Mouse (Mus musculus): Measurements from ENCODE around the gene Gtf2h4. TPM values are rescaled to one million over a fixed set of nuclear protein-coding genes. Genes with fewer than 3 reads are reported as not detected.
A peak's percentile ranks its signal among the peaks of the same experiment; 100 is the strongest.

Gene Gtf2h4
- 30.1 and 31.1 TPM in 2 replicates for polyA plus RNA-seq (2014; fragmentation: Nextera tagmentation; extraction: Ambion mirVana)

- Histone ChIP-seq H3K9ac (ENCODE audit: low read depth, low read length) (peak within 1 kb of the TSS; percentile 71), H3K9me3 (replicated peaks; ENCODE audit: control insufficient read depth, low read length) (no peaks in the 10 kb centered on the region), H3K27me3 (ENCODE audit: control insufficient read depth, insufficient read depth, low read length) (no peaks in the 10 kb centered on the region), H3K4me3 (ENCODE audit: low read depth, low read length) (peak within 1 kb of the TSS; percentile 52), H3K36me3 (ENCODE audit: control insufficient read depth, insufficient read depth, low read length) (no peaks in the 10 kb centered on the region), H3K4me2 (peak within 1 kb of the TSS; percentile 75), H3K4me1 (ENCODE audit: control insufficient read depth, insufficient read depth, low read length) (no peaks in the 10 kb centered on the region; the same call in 1 of the 2 replicates), H3K27ac (ENCODE audit: low read depth, low read length) (no peak within 1 kb of the TSS)
- ATAC-seq (replicated peaks; ENCODE audit: insufficient number of reproducible peaks, low FRiP score, low TSS enrichment): peak; percentile 87
- WGBS (ENCODE audit: insufficient replicate concordance): 3% methylated on average over 23 of the region's 23 CpGs
Observed at GRCm38 (mm10) chr17:35673416-35674035, at the start of gene Gtf2h4. Gene Gtf2h4 (minus strand): TSS chr17:35673739.

DNA sequence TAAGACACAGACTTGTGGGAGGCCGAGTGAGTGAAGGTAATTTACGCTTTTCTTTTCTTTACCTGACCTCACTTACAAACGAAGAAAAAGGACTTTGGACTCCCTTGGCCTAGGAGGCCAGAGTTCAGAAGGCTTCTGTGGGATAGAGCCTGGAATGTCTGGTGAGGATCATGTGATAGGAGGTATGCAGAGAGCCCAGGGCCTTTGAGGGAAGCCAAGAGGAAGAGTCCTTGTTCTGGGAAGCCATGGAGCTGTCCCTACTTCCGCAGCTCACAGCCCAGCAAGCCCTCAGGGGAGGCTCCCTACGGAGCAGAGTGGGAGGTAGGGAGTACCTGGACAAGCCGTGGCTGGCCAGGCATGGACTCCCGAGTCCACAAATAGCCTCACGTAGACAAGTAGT is 48.1 kb upstream of the Gtf2h4 start:
- no peak overlapping the region for H3K4me2 ChIP-seq
- peak overlapping the region; percentile 94 for H3K27ac ChIP-seq (ENCODE audit: low read depth, low read length)
- 0 out of 2 replicates have a peak, but pooled peaks cover 2% of the 10 kb centered on the region for H3K27me3 ChIP-seq (ENCODE audit: control insufficient read depth, insufficient read depth, low read length)
- H3K4me3 ChIP-seq (ENCODE audit: low read depth, low read length): no peak overlapping the region
- WGBS (ENCODE audit: insufficient replicate concordance): 43% methylated on average over 8 of the region's 8 CpGs
- ATAC-seq (replicated peaks; ENCODE audit: insufficient number of reproducible peaks, low FRiP score, low TSS enrichment): no peak
- H3K36me3 ChIP-seq (ENCODE audit: control insufficient read depth, insufficient read depth, low read length): no peaks in the 10 kb centered on the region
- no peaks in the 10 kb centered on the region for H3K9me3 ChIP-seq (replicated peaks; ENCODE audit: control insufficient read depth, low read length)
- H3K9ac ChIP-seq (ENCODE audit: low read depth, low read length): no peak overlapping the region
- peaks cover 37% of the 10 kb centered on the region for H3K4me1 ChIP-seq (ENCODE audit: control insufficient read depth, insufficient read depth, low read length)

DNA sequence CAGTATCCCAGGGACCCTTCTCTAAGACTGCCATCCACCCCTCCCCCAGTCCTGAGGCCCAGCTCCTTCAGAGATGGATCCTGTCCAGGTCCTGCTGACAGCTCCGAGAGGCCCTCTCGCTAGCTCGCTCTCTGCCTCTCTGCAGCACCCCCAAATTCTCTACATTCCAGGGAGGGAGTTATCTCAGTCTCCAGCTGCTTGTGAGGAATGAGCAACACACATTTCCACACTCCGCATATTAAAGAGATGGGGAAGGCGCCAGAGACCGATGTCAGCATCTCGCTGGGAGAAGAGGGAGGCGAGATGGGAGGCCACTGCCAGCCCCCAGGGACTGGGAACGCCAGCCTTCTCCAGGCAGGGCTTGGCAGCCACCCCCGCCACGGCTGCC is 46.8 kb upstream of the Gtf2h4 start:
- no peaks in the 10 kb centered on the region for H3K9me3 ChIP-seq (replicated peaks; ENCODE audit: control insufficient read depth, low read length)
- peak overlapping the region; percentile 94 for H3K27ac ChIP-seq (ENCODE audit: low read depth, low read length)
- no peaks in the 10 kb centered on the region for H3K36me3 ChIP-seq (ENCODE audit: control insufficient read depth, insufficient read depth, low read length)
- H3K9ac ChIP-seq (ENCODE audit: low read depth, low read length): peak overlapping the region; percentile 43; the same call in 1 of the 2 replicates
- 0 out of 2 replicates have a peak, but pooled peaks cover 2% of the 10 kb centered on the region for H3K27me3 ChIP-seq (ENCODE audit: control insufficient read depth, insufficient read depth, low read length)
- no peak overlapping the region for H3K4me3 ChIP-seq (ENCODE audit: low read depth, low read length)
- peak; percentile 80 for ATAC-seq (replicated peaks; ENCODE audit: insufficient number of reproducible peaks, low FRiP score, low TSS enrichment)
- WGBS (ENCODE audit: insufficient replicate concordance): 4% methylated on average over 11 of the region's 11 CpGs
- peak overlapping the region; percentile 48 for H3K4me2 ChIP-seq
- H3K4me1 ChIP-seq (ENCODE audit: control insufficient read depth, insufficient read depth, low read length): peaks cover 30% of the 10 kb centered on the region

DNA sequence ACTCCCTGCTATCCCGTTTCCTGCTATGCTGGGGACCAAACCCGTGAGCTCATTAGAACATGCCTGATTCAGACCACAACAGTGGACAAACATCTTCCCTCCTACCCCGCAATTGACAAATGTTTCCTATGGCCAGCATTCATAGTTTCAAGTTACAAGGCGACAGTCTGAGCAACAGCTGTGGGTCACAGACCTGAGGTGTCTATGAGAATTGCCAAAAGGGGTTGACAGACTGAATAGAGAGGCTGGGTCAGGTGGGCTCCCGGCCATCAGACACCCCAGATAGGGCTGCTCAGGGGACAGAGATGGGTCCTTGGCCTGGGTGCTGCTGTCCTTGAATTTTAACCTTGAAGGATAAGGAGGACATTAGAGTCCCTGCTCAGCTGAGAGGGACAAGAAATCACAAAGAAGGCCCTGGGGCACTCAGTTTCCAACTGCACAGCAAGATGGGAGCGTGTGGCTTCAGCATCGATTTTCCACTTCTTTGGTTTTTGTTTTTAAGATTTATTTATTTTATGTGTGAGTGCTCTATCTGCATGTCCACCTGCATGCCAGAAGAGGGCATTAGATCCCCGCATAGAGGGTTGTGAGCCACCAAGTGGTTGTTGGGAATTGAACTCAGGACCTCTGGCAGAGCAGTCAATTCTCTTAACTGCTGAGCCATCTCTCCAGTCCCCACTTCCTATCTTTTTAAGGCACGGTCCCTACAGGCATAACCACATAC is 46.2 kb upstream of the Gtf2h4 start:
- 22% methylated on average over 9 of the region's 9 CpGs for WGBS (ENCODE audit: insufficient replicate concordance)
- ATAC-seq (replicated peaks; ENCODE audit: insufficient number of reproducible peaks, low FRiP score, low TSS enrichment): peak; percentile 75
- Histone ChIP-seq H3K4me3 (ENCODE audit: low read depth, low read length) (no peak overlapping the region), H3K4me1 (ENCODE audit: control insufficient read depth, insufficient read depth, low read length) (peaks cover 25% of the 10 kb centered on the region), H3K4me2 (peak overlapping the region; percentile 48), H3K27me3 (ENCODE audit: control insufficient read depth, insufficient read depth, low read length) (no peaks in the 10 kb centered on the region), H3K36me3 (ENCODE audit: control insufficient read depth, insufficient read depth, low read length) (no peaks in the 10 kb centered on the region), H3K9me3 (replicated peaks; ENCODE audit: control insufficient read depth, low read length) (no peaks in the 10 kb centered on the region), H3K9ac (ENCODE audit: low read depth, low read length) (no peak overlapping the region), H3K27ac (ENCODE audit: low read depth, low read length) (peak overlapping the region; percentile 94)

GRCm38 (mm10) chr17:35717080-35717479 is 43.5 kb upstream of the Gtf2h4 start:
- 82% methylated on average over 6 of the region's 6 CpGs for WGBS (ENCODE audit: insufficient replicate concordance)
- H3K9ac ChIP-seq (ENCODE audit: low read depth, low read length): no peak overlapping the region
- no peak for ATAC-seq (replicated peaks; ENCODE audit: insufficient number of reproducible peaks, low FRiP score, low TSS enrichment)
- no peak overlapping the region for H3K27ac ChIP-seq (ENCODE audit: low read depth, low read length)
- H3K27me3 ChIP-seq (ENCODE audit: control insufficient read depth, insufficient read depth, low read length): no peaks in the 10 kb centered on the region
- no peak overlapping the region for H3K4me2 ChIP-seq
- H3K9me3 ChIP-seq (replicated peaks; ENCODE audit: control insufficient read depth, low read length): no peaks in the 10 kb centered on the region
- no peaks in the 10 kb centered on the region for H3K36me3 ChIP-seq (ENCODE audit: control insufficient read depth, insufficient read depth, low read length)
- H3K4me3 ChIP-seq (ENCODE audit: low read depth, low read length): no peak overlapping the region
- peaks cover 24% of the 10 kb centered on the region for H3K4me1 ChIP-seq (ENCODE audit: control insufficient read depth, insufficient read depth, low read length)

DNA sequence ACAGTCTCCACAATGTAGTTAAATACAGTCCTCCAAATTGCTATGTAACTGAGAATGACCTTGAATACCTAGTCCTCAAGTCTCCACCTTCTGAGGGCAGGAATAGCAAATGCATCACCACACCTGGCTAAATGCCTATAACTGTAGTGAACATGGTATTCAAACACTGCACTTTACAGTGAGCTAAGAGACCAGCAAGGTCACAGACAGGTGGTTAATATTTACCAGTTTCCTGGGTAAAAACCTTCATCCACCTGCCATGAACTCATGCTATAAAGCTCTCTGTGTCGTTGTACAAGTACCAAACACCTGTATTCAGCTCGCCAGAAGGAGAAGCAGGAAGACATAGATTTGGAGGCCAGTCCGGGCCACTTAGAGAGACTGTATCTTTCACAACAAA is 42.6 kb upstream of the Gtf2h4 start:
- Histone ChIP-seq H3K27ac (ENCODE audit: low read depth, low read length) (no peak overlapping the region), H3K27me3 (ENCODE audit: control insufficient read depth, insufficient read depth, low read length) (no peaks in the 10 kb centered on the region), H3K4me2 (no peak overlapping the region), H3K9ac (ENCODE audit: low read depth, low read length) (no peak overlapping the region), H3K4me3 (ENCODE audit: low read depth, low read length) (no peak overlapping the region), H3K4me1 (ENCODE audit: control insufficient read depth, insufficient read depth, low read length) (peaks cover 22% of the 10 kb centered on the region), H3K36me3 (ENCODE audit: control insufficient read depth, insufficient read depth, low read length) (no peaks in the 10 kb centered on the region), H3K9me3 (replicated peaks; ENCODE audit: control insufficient read depth, low read length) (no peaks in the 10 kb centered on the region)
- WGBS (ENCODE audit: insufficient replicate concordance): 81% methylated on average over 3 of the region's 3 CpGs
- ATAC-seq (replicated peaks; ENCODE audit: insufficient number of reproducible peaks, low FRiP score, low TSS enrichment): no peak

GRCm38 (mm10) chr17:35710705-35711347 is 37.3 kb upstream of the Gtf2h4 start:
- Histone ChIP-seq H3K9me3 (replicated peaks; ENCODE audit: control insufficient read depth, low read length) (no peaks in the 10 kb centered on the region), H3K36me3 (ENCODE audit: control insufficient read depth, insufficient read depth, low read length) (no peaks in the 10 kb centered on the region), H3K27ac (ENCODE audit: low read depth, low read length) (peak overlapping the region; percentile 79), H3K4me2 (peak overlapping the region; percentile 27; the same call in 1 of the 2 replicates), H3K4me1 (ENCODE audit: control insufficient read depth, insufficient read depth, low read length) (peaks cover 29% of the 10 kb centered on the region), H3K27me3 (ENCODE audit: control insufficient read depth, insufficient read depth, low read length) (no peaks in the 10 kb centered on the region), H3K9ac (ENCODE audit: low read depth, low read length) (no peak overlapping the region), H3K4me3 (ENCODE audit: low read depth, low read length) (no peak overlapping the region)
- ATAC-seq (replicated peaks; ENCODE audit: insufficient number of reproducible peaks, low FRiP score, low TSS enrichment): peak; percentile 57; the same call in 1 of the 2 replicates
- 30% methylated on average over 8 of the region's 8 CpGs for whole genome bisulfite sequencing (ENCODE audit: insufficient replicate concordance)

GRCm38 (mm10) chr17:35708611-35709010 is 35.1 kb upstream of the Gtf2h4 start:
- ATAC-seq (replicated peaks; ENCODE audit: insufficient number of reproducible peaks, low FRiP score, low TSS enrichment): no peak
- H3K27ac ChIP-seq (ENCODE audit: low read depth, low read length): peak overlapping the region; percentile 0; the same call in 1 of the 2 replicates
- 49% methylated on average over 2 of the region's 2 CpGs for WGBS (ENCODE audit: insufficient replicate concordance)
- H3K27me3 ChIP-seq (ENCODE audit: control insufficient read depth, insufficient read depth, low read length): no peaks in the 10 kb centered on the region; the same call in 1 of the 2 replicates
- no peak overlapping the region for H3K9ac ChIP-seq (ENCODE audit: low read depth, low read length)
- H3K9me3 ChIP-seq (replicated peaks; ENCODE audit: control insufficient read depth, low read length): no peaks in the 10 kb centered on the region
- no peak overlapping the region for H3K4me3 ChIP-seq (ENCODE audit: low read depth, low read length)
- H3K36me3 ChIP-seq (ENCODE audit: control insufficient read depth, insufficient read depth, low read length): no peaks in the 10 kb centered on the region
- H3K4me2 ChIP-seq: no peak overlapping the region
- peaks cover 39% of the 10 kb centered on the region for H3K4me1 ChIP-seq (ENCODE audit: control insufficient read depth, insufficient read depth, low read length)

All from heart, embryonic 11.5 days (tissue).